Mouse (Mus musculus) A20 (cell line): Measurements from ENCODE around the gene Tfap4.
"Not testable (repeated sequence)": the region's sequence is repeated elsewhere in the genome, so short reads cannot be mapped to it uniquely, and the experiment has no call there.

ENCODE experiments used
- DNase-seq: peaks from one replicate; pipeline ENCODE4 v3.0.0-alpha.2; 2011; ENCODE audit warnings: low read depth, low spot score

Tfap4 gene

DNA sequence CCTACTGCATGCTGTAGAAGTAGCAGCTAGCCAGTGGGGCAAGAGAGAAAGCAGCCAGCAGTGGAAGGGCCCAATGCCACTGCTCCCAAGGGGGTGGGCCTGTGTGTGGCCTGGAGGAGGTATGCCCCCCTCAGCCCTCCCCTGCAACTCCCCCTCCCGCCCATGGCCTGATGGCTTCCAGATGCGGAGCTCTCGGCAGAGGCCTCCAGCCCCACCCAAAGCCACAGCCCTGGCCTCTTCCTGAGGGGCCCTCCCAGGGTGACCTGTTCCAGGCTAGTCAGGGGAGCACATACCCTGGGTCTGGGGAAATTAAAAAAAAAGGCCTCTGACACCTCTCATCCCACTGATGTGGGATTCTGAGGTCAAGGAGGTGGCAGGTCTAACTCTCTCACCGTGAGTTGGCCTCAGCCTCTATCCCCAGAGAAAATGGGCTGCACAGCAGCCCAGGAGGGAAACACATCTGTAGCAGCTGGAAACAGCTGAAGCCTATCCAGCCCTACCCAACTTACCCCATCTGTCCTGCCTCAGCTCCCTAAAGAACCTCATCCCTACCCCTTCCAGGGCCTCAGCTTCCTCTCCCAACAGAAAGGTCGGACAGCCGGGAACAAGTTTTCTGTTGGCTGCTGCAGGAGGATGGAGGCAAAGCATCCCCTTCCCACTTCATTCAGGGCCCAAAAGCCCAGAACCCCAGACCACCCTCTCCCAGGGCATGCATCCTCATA is 6.7 kb downstream of the Tfap4 start:
- no peak for DNase-seq

- DNase-seq = no peak
These were observed 7.8 kb downstream of the Tfap4 start for GRCm38 (mm10) chr16:4551885-4552284.

GRCm38 (mm10) chr16:4551056-4551455 is 8.6 kb downstream of the Tfap4 start:
- DNase-seq = no peak

DNA sequence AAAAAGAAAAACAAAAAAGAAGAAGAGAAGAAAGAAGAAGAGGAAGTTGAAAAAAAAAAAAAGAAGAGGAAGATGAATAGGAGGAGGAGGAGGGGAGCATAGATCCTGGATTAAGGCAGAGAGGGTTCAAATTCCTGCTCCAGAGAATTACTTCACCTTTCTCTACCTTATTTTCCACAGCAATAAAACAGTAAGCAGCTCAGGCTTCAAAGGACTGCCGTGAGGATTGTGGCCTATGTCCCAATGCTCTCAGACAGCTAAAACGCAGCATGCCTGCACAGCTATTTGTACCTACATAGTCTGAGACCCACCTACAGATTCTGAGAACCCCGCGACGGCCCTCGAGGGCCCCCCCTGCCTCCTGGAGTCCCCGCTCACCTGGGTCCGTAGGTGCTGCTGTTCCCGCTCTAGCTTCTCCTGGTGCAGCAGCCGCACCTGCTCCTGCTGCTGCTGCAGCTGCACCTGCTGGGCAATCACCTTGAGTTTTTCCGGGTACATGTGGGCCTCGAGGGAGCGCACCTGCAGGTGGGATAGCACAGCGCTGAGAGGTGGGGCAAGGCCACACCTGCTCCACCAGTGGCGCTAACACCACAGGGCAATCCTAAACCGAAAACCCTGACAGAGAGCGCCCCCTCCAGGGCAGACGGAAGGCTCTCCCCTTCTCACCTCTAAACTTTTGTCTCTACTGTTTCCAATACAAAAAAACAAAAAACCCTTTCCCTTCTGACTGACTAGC is 10.5 kb downstream of the Tfap4 start:
- DNase-seq = peak; percentile 57

DNA sequence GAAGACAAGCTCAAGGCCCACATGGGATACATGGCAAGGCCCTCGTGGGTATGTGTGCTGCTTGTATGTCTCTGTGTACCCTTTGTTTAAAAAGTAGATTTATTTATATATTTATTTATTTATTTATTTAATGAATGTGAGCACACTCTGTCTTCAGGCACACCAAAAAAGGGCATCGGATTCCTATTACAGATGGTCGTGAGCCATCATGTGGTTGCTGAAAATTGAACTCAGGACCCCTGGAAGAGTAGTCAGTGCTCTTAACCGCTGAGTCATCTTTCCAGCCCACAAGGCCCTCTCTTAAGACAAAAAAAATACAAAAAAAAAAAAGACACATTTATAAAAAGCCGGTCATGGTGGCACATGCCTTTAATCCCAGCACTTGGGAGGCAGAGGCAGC is 12.0 kb downstream of the Tfap4 start:
- no peak for DNase-seq

GRCm38 (mm10) chr16:4546838-4547237 is 12.8 kb downstream of the Tfap4 start:
- no peak for DNase-seq

- no peak for DNase-seq
These were observed 14.8 kb downstream of the Tfap4 start for GRCm38 (mm10) chr16:4544845-4545244.

- DNase-seq = no peak
These were observed 16.4 kb downstream of the Tfap4 start for GRCm38 (mm10) chr16:4543266-4543665.

DNA sequence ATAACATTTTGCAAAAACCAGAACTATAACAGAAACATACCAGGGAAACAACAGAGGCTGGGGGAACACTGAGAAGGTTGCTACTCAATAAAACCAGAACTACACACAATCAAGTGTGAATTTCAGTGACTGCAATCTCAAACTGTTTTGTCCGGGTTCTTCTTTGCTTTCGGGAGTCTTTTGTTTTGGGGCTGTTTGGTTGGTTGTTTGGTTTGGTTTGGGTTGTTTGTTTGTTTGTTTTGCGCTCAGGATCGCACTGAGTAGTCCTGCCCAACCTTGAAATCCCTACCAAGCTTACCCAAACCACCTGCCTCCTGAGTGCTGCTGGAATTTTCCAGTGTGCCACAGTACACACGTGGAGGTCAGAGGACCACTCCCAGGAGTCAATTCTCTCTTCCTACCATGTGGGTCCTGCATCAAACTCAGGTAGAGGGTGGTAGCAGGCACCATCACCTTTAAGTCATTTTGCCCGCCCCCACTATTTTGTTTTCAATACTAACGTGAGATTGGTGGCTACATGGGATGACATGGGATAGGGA is 17.3 kb downstream of the Tfap4 start:
- no peak for DNase-seq

DNA sequence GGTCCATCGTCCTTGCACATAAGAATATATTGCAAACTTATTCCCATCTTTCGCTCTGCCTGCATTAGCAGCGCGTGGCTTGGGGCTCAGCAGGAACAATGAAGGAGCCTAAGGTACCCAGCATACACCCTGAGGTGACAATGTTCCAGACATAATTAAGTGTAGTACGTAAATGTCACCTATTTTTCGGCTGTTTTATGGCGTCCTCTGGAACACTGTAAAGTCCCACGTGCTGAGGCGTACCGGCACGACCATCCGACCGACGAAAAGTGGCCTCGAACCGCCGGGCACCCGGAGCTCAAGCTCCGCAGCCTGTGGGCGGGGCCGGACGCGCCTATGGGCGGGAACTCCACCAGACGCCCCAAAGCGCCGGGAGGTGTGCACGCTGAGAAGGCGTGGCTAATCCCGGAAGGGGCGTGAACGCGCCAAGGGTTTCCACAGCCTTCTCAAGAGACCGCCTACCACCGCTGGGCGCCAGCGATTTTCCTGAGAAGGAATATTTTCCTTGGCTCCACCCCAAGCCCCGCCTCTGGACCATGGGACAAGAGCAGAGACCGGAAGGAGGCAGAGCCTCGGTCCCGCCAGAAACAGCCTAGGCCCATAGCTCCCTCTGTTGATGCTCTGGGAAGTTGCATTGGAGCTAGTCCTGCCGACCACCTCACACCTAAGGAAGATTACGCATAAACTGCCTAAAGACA is 18.0 kb downstream of the Tfap4 start, which contains the start of gene Srl:
TSS of gene Srl (minus strand) at position 316 of the 698 bp plus-strand sequence.
- DNase-seq = peak; percentile 99

DNA sequence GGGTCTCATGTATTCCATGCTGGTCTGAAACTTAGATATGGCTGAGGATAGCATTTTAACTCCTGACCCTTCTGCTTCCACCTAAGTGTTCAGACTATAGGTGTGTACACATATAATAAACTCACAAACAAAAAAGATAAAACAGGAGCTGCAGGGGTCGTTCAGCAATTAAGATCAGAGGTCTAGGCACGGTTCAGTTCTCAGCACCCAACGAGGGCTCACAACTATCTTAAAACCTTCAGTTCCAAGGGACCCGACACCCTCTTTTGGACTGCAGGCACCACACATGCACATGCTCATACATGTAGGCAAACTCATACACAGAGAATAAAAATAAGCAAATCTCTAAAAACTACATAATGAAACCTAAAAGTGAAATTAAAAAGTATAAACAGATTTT is 18.6 kb downstream of the Tfap4 start:
- DNase-seq = no peak

GRCm38 (mm10) chr16:4540064-4540775 is 19.4 kb downstream of the Tfap4 start:
- DNase-seq = peak; percentile 49

GRCm38 (mm10) chr16:4539521-4539920 is 20.1 kb downstream of the Tfap4 start:
- no peak for DNase-seq

- no peak for DNase-seq
These were observed 21.9 kb downstream of the Tfap4 start for GRCm38 (mm10) chr16:4537616-4538358.

DNA sequence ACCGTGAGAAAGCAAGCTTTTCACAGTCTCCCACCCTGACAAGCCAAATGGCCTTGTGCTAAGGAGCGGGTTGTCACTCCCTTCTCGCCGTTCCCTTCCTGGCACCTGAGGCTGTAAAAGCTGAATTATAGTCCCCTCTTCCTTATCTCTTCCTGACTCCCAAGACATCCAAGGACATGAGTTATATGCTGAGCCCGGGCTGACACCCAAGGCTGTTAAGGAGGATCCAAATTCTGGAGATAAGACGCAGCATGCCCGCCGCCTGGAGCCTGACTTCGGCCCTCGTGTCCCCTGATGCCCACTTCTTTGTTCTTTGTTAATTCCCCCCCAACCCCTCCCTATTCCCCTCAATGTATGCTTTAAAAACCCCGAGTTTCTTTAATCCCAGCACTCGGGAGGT is 32.3 kb downstream of the Tfap4 start:
- not testable (repeated sequence) for DNase-seq

- no peak for DNase-seq
These were observed 36.2 kb downstream of the Tfap4 start for GRCm38 (mm10) chr16:4523313-4524004.

DNA sequence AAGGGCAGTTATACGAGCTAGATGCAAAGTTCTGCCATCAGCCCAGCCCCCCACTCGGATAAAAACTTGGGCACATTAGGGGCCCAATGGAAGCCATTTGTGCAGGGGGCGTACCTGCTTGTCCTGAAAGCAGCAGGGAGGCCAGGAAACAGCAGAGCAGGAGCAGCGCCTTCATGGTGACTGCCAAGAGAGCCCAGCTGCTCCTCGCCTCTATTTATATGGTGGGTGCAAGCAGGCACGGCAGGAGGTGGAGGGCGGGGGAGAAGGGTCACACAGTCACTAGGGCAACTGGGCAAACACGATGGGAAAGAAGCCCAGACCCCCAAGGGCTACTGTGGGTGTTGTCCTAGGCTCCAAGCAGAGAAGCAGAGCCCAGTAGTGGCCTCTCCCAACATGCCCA is 36.8 kb downstream of the Tfap4 start:
- no peak for DNase-seq

GRCm38 (mm10) chr16:4521735-4522530 is 37.7 kb downstream of the Tfap4 start:
- no peak for DNase-seq

DNA sequence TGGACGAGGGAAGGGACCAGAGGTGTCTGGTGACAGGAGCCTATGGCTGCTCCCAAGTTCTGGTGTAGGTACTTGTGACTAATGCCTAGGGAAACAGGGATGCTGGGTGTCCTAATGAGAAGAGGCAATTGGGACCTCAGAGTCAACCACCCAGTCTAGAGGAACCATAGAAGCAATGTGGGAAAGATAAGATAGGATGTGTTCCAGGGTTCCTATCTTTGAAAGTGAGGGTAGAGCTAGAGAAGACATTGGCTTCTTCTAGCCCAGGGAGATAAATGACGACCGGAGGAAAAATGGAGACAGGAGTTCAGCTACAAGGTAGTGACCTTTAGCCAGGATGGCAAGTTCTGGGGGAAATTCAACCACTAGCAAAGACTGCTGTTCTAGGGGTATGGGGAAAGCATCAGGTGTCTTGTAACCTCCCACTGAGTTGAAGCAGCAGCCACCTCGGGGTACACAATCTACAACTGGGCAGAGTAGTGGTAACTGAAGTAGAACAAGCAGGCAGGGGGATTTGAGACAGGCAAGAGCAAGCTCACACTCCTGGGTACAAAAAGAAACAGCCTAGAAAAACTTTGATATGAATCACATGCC is 38.5 kb downstream of the Tfap4 start:
- DNase-seq = peak; percentile 35
